Mouse (Mus musculus): ENCODE measurements around the gene Gcsh.

- TF ChIP-seq CTCF (IDR thresholded peaks at IDR 0.05; ENCODE audit: low read depth) (no peak), EP300 (IDR thresholded peaks at IDR 0.05; ENCODE audit: low read depth) (no peak)
Observed at GRCm38 (mm10) chr8:116944385-116944696, 49.0 kb downstream of the Gcsh start.
